ENCODE assay signal across 8 mouse cellular contexts in genomic region chr13:51569685-51570068, GRCm38 (mm10). TPM values are rescaled to one million over a fixed set of nuclear protein-coding genes. Genes with fewer than 3 reads are reported as not detected.
DNase-seq lines count a peak whose midpoint lies in the region; ATAC-seq and TF ChIP-seq lines count a peak whose summit lies in the region.

No protein-coding gene starts in this region.

- WGBS in forebrain, embryonic 16.5 days: 0% methylated on average over 7 of the region's 7 CpGs
- under 1% methylated on average over 7 of the region's 7 CpGs for WGBS in midbrain, embryonic 10.5 days

- no peak for TF ChIP-seq CTCF in gastrocnemius, adult 2 months (IDR thresholded peaks at IDR 0.05)

- peak; percentile 63 for ATAC-seq in forebrain, embryonic 16.5 days

- peak overlapping the region; percentile 44 for H3K9ac ChIP-seq in forebrain, embryonic 16.5 days (replicated peaks; ENCODE audit: low read depth, low read length)

- intact Hi-C loops in gastrocnemius, adult 2 months (cut with DNase I): no loop called here
- intact Hi-C loops in gastrocnemius, postnatal 36 days (cut with DNase I): no loop called here

- H3K27me3 ChIP-seq in forebrain, embryonic 16.5 days (replicated peaks; ENCODE audit: control insufficient read depth, insufficient read depth, low read length): no peaks in the 10 kb centered on the region; the same call in 1 of the 2 replicates
- peaks cover 70% of the 10 kb centered on the region for H3K27me3 ChIP-seq in midbrain, embryonic 10.5 days (ENCODE audit: low read depth, poor library complexity, severe bottlenecking)

- peak overlapping the region; percentile 72 for H3K4me3 ChIP-seq in gastrocnemius, adult 2 months
- H3K4me3 ChIP-seq in forebrain, embryonic 16.5 days (replicated peaks; ENCODE audit: low read length): peak overlapping the region; percentile 76
- H3K4me3 ChIP-seq in midbrain, embryonic 10.5 days: peak overlapping the region; percentile 77

- H3K9me3 ChIP-seq in forebrain, embryonic 16.5 days (ENCODE audit: control insufficient read depth, low read length): 0 out of 2 replicates have a peak, but pooled peaks cover 2% of the 10 kb centered on the region
- no peaks in the 10 kb centered on the region for H3K9me3 ChIP-seq in midbrain, embryonic 10.5 days (replicated peaks)

- DNase-seq in gastrocnemius, adult 2 months: no peak
- DNase-seq in gastrocnemius, postnatal 36 days: no peak
- DNase-seq in Muller cell, postnatal 12 days (ENCODE audit: inconsistent ontology term): peak; percentile 74
- peak; percentile 50 for DNase-seq in midbrain, embryonic 10.5 days (ENCODE audit: low spot score)
- DNase-seq in spleen, adult 12 weeks (ENCODE audit: low spot score): no peak
- DNase-seq in adrenal gland, adult 18-20 months (ENCODE audit: low spot score in 2 of 2): no peak
- no peak for DNase-seq in spleen, postnatal 10 days (ENCODE audit: low spot score in 2 of 2)

- H3K4me2 ChIP-seq in forebrain, embryonic 16.5 days (ENCODE audit: low read length): peak overlapping the region; percentile 98

- H3K36me3 ChIP-seq in forebrain, embryonic 16.5 days (ENCODE audit: control insufficient read depth, insufficient read depth): no peaks in the 10 kb centered on the region
- no peaks in the 10 kb centered on the region for H3K36me3 ChIP-seq in midbrain, embryonic 10.5 days

- peaks cover 59% of the 10 kb centered on the region for H3K4me1 ChIP-seq in forebrain, embryonic 16.5 days (replicated peaks; ENCODE audit: control insufficient read depth, insufficient read depth, low read length)
- H3K4me1 ChIP-seq in midbrain, embryonic 10.5 days: peaks cover 70% of the 10 kb centered on the region

- H3K27ac ChIP-seq in gastrocnemius, adult 2 months: peak overlapping the region; percentile 29
- peak overlapping the region; percentile 90 for H3K27ac ChIP-seq in forebrain, embryonic 16.5 days (ENCODE audit: low read length)
- H3K27ac ChIP-seq in midbrain, embryonic 10.5 days (replicated peaks): peak overlapping the region; percentile 92

RNA-seq across cellular contexts. Expression of gene Shc3, which starts 0.5 kb away (rescaled TPM):
- total RNA-seq in gastrocnemius, adult 2 months (2021): 1 to 10 TPM in 1 of 2 experiments, under 1 TPM in 1; 0.59 to 1.4 TPM
- total RNA-seq in gastrocnemius, postnatal 36 days (2021): 1 to 10 TPM in 1 of 2 experiments, under 1 TPM in 1; 0.69 to 1.2 TPM
- 8.8 and 9.2 TPM in 2 replicates for polyA plus RNA-seq in forebrain, embryonic 16.5 days (2015; fragmentation: Nextera tagmentation; extraction: Ambion mirVana)
- 2.8 and 3.6 TPM in 2 replicates for polyA plus RNA-seq in midbrain, embryonic 10.5 days (2016; fragmentation: Nextera tagmentation; extraction: Ambion mirVana)
- total RNA-seq in adrenal gland, adult 18-20 months (2021): 1 to 10 TPM in 1 of 2 experiments, under 1 TPM in 1; 0.83 to 1.3 TPM

Comparison
In these comparisons a context has a peak if more than half of its experiments do, and no peak if none do; other contexts are left out.
1. DNase-seq: peak in Muller cell, postnatal 12 days (single experiment) and midbrain, embryonic 10.5 days (single experiment); none in gastrocnemius, adult 2 months (single experiment), gastrocnemius, postnatal 36 days (0 of 2), spleen, adult 12 weeks (single experiment), adrenal gland, adult 18-20 months (0 of 2) and spleen, postnatal 10 days (0 of 2).
2. H3K27ac ChIP-seq: peak in every context shown above with its lines; median percentile 92 in midbrain, embryonic 10.5 days; 90 in forebrain, embryonic 16.5 days; 29 in gastrocnemius, adult 2 months.
3. Peak in every context shown above with its lines, with median percentiles within 50 percentile points of each other: H3K4me3 ChIP-seq.